Mouse (Mus musculus): ENCODE results near the gene Hemk1.
"Not testable (repeated sequence)": the region's sequence is repeated elsewhere in the genome, so short reads cannot be mapped to it uniquely, and the experiment has no call there.

Hemk1 gene

GRCm38 (mm10) chr9:107308346-107309000, 29.7 kb downstream of the Hemk1 start:
- DNase-seq (ENCODE audit: low spot score) = no peak

GRCm38 (mm10) chr9:107307886-107308285, 30.3 kb downstream of the Hemk1 start:
- DNase-seq (ENCODE audit: low spot score) = no peak

GRCm38 (mm10) chr9:107307099-107307872, 30.9 kb downstream of the Hemk1 start:
- no peak for DNase-seq (ENCODE audit: low spot score)

GRCm38 (mm10) chr9:107306673-107307072, 31.5 kb downstream of the Hemk1 start:
- DNase-seq (ENCODE audit: low spot score) = not testable (repeated sequence)

DNA sequence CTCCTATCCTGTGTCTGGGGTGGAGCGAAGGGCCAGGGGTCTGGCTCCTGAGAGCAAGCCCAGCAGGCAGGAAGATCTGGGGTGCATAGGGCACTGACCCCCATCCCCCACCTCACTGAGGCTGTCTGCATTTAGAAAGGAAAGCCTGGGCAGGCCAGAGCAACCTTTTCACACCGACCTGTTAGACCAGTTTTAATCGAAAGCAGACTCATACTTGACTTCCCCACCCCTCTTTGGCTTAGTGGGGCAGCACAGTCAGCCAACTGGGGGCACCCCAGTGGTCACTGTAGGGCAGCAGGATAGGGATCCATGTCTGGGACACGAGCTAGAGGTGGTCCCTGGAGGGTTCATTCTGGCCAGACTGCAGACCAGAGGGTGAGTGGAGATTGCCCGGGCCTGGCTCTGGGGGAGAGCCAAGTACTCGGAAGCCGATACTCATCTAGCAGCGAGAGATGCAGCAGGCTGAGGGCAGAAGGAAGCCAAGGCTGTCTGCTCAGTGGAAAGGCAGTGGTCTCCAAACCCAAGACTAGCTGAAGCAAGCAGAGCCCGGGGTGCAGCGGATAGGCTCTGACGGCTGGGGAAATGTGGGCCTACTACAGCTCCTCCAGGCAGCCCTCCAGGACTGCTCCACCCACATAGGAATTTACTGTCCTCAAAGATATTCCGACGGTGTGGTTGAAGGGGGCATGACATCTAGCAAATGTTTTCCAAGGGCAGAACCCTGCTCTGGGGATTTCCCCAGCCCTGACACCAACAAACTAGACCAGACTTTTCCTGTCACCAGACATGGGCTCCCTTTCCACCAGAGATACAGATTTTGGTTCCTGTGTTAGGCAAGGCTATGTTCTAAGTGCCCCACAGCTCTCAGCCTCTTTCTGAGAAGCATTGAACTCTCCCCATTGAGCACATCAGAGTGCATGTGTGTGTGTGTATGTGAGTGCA, 32.3 kb downstream of the Hemk1 start:
- no peak for DNase-seq (ENCODE audit: low spot score)

- DNase-seq (ENCODE audit: low spot score) = no peak
Measured at GRCm38 (mm10) chr9:107305012-107305411, 33.1 kb downstream of the Hemk1 start.

DNA sequence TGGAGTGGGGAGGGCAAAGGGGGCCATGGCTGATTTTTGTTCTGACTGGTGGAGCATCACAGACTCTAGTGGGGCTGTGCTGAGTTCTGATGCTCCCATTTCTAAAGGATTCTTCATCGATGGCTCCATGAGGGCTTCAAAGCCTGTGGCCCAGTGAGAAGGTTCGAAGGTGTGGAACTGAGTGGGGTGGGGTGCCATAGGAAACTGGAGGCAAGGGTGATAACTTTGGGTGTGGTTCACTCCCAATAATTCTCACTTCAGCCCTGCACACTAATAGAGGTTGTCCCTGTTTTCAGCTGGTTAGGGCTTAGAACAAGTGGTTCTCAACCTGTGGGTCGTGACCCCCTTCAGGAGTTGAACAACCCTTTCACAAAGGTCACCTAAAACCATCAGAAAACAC, 33.8 kb downstream of the Hemk1 start:
- DNase-seq (ENCODE audit: low spot score) = no peak

DNA sequence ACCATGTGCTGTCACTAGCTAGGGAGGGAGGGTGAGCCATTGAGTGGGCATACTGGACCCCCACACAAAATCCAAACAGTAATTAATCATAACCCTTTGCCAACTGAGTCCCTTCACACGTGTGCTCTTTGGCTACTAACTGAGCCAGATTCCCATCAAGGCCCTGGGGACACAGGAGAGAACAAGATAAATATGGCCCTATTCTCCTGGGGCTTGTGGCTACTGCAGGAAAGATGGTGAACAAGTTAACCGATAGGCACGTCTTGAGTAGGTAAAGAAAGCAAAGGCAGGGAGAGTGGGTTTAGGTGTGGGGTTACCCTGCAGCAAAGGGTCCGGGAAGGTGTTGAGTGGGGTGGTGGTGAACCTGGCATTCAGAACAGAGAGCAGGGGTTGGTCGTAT, 34.2 kb downstream of the Hemk1 start:
- no peak for DNase-seq (ENCODE audit: low spot score)

- DNase-seq (ENCODE audit: low spot score) = no peak
Measured at GRCm38 (mm10) chr9:107303121-107303820, 34.9 kb downstream of the Hemk1 start.

DNA sequence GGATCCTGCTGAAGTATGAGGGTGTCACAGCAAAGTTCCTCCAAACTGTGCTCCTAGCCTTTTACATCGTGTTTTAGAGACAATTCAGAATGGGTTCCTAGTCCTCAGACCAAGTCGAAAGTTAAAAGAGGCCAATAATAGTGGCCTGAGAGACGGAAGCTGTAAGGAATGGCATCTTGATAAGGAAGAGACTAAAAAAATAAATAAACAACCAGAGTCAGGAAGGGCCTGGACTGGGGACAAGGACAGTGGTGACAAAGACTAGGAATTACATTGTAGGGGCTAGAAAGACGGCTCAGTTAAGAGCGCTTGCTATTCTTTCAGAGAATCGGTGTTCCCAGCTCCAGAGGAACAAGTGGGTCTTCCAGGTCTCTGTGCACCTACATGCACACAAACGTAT, 35.6 kb downstream of the Hemk1 start:
- no peak for DNase-seq (ENCODE audit: low spot score)

DNA sequence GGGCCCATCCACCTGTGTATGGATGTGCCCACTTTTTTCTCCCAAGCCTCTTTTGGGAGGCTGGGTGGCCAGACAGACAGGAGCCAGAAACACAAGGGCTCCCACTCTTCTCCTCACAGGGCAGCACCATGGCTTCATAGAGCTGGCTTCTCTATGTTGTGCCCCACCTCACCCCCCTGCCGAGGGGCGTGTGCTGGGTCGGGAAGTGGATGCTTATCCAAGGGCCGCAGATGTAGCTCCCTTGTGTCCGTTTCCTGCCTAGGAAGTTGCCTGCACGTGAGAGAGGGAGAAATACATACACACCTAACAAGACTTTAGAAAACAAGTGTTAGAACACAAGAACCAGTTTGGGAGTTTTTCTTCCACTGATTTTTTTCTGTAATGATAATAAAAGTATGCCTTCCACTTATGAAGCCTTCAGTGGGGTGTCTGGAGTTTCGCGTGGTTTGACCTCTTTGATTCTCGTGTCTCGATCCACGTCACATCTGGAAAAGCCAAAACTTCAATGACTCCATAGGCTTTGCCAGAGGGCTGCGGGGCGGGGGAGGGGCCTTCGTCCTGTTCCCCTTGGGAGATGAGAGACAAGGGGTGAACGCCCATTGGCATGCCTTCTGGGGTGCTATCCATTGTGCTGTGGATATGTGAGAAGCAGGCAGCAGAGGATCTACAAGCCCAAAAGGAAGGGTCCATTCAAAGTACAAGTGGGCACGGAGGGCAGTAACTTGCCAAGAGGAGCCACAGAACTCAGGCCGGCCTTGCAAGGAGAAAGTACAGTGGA, 36.4 kb downstream of the Hemk1 start:
- DNase-seq (ENCODE audit: low spot score) = no peak

DNA sequence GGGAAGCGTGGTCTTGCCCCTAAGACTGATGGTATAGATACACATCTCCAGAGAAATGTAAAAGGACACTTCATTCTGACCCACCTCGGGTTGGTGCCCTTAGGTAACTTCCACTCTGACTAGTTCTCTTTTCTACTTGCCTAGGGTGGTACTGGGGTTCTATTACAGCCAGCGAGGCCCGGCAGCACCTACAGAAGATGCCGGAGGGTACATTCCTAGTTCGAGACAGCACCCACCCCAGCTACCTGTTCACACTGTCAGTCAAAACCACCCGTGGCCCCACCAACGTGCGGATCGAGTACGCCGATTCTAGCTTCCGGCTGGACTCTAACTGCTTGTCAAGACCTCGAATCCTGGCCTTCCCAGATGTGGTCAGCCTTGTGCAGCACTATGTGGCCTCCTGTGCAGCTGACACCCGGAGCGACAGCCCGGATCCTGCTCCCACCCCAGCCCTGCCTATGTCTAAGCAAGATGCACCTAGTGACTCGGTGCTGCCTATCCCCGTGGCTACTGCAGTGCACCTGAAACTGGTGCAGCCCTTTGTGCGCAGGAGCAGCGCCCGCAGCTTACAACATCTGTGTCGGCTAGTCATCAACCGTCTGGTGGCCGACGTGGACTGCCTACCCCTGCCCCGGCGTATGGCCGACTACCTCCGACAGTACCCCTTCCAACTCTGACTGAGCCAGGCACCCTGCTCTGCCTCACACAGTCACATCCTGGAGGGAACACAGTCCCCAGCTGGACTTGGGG, 37.8 kb downstream of the Hemk1 start:
- DNase-seq (ENCODE audit: low spot score) = no peak

- DNase-seq (ENCODE audit: low spot score) = no peak
Measured at GRCm38 (mm10) chr9:107299783-107300182, 38.4 kb downstream of the Hemk1 start.

GRCm38 (mm10) chr9:107298876-107299275, 39.3 kb downstream of the Hemk1 start:
- no peak for DNase-seq (ENCODE audit: low spot score)

DNA sequence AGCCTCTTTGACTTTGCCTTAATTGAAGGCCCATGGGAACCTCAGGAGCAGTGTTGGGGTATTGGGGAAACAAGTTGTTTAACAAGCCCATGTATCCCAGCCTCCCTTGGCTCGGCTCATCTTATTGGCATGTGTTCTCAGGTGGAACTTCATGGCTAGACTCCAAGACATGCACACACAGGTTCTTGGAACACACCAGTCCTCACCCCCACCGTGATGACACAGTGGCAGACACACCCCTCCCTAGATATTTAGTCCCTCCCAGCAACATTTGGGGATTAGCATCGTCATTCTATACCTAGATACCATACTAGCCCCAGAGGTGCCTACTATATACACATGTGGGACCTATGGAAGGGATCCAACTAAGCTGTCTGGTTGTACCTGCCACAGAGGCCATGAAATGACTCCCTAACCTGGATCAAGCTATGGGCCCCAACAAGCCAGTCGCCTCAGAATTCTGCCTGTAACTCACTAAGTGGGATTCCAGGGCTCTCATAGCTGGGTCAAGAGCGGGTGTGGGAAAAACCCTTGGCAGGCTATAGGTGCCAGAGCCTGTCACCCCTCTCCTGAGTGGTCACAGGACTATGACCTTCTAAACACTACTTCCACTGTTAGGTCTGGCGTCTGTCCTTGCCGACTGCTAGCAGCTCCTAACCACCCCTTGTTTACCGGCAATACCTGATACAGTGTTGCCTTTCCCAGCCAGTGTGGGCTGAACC, 39.9 kb downstream of the Hemk1 start:
- no peak for DNase-seq (ENCODE audit: low spot score)

GRCm38 (mm10) chr9:107297658-107298057, 40.5 kb downstream of the Hemk1 start:
- no peak for DNase-seq (ENCODE audit: low spot score)

DNA sequence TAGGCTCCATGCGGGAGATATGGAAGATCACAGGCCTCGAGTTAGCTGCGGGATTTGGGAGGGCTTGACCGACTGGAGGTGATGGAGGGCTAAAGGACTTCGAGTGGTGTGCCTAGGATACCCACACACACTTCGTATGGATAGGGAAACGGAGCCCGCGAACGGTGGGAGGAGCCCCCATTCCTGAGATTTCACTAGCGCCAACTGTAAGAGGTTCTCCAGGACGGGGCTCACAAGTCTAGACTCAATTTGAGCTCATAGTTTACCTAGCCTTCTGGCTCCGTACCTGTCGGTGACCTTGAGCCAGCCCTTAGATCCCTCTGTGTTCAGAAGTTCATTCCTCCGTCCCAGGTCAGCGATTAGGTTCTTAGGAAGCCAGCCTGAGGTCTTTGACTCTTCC, 41.1 kb downstream of the Hemk1 start:
- no peak for DNase-seq (ENCODE audit: low spot score)

GRCm38 (mm10) chr9:107296501-107296965, 41.6 kb downstream of the Hemk1 start:
- DNase-seq (ENCODE audit: low spot score) = peak; percentile 96

GRCm38 (mm10) chr9:107296041-107296440, 42.1 kb downstream of the Hemk1 start:
- peak; percentile 32 for DNase-seq (ENCODE audit: low spot score)

- no peak for DNase-seq (ENCODE audit: low spot score)
Measured at GRCm38 (mm10) chr9:107296016-107296040, 42.3 kb downstream of the Hemk1 start, which contains the start of gene Cish. Gene Cish (plus strand): TSS chr9:107296026.
